Mouse (Mus musculus) megakaryocyte-erythroid progenitor cell, adult 5-6 weeks (primary cell): ENCODE data around the gene Prickle2. TPM values are rescaled to one million over a fixed set of nuclear protein-coding genes. Genes with fewer than 3 reads are reported as not detected.

Experiments
- ATAC-seq: replicated peaks from 2 replicates; pipeline ENCODE4 v1.8.0; 2016; ENCODE audit warnings: mild to moderate bottlenecking, inconsistent platforms; ENCODE audit not compliant: severe bottlenecking, poor library complexity, low FRiP score, low TSS enrichment
- total RNA-seq, 2 experiments: library from RNA; stranded (forward) in 1 of 2; stranded (reverse) in 1 of 2; fragments of 200-1000, 215-1000 nt in 1 of 2; fragments of >200 nt in 1 of 2; fragmentation: Nextera tagmentation in 1 of 2; gene quantifications; 2 replicates each; pipeline ENCODE4 v1.2.3; 2014 to 2017

Prickle2 gene
- total RNA-seq, 2 experiments from 2014 or later: not detected

- no peak for ATAC-seq
These were observed 35.3 kb downstream of the Prickle2 start for GRCm38 (mm10) chr6:92670518-92671147.

- ATAC-seq: no peak
These were observed 36.3 kb downstream of the Prickle2 start for GRCm38 (mm10) chr6:92669623-92670022.

GRCm38 (mm10) chr6:92667544-92667943, 38.4 kb downstream of the Prickle2 start:
- no peak for ATAC-seq

- no peak for ATAC-seq
These were observed 40.4 kb downstream of the Prickle2 start for GRCm38 (mm10) chr6:92665530-92665989.

- no peak for ATAC-seq
These were observed 42.1 kb downstream of the Prickle2 start for GRCm38 (mm10) chr6:92663885-92664284.

- ATAC-seq: no peak
These were observed 42.5 kb downstream of the Prickle2 start for GRCm38 (mm10) chr6:92663433-92663832.

GRCm38 (mm10) chr6:92649063-92649462, 56.9 kb downstream of the Prickle2 start:
- no peak for ATAC-seq

GRCm38 (mm10) chr6:92648571-92648970, 57.4 kb downstream of the Prickle2 start:
- no peak for ATAC-seq

- ATAC-seq: no peak
These were observed 63.0 kb downstream of the Prickle2 start for GRCm38 (mm10) chr6:92642929-92643328.

- no peak for ATAC-seq
These were observed 64.0 kb downstream of the Prickle2 start for GRCm38 (mm10) chr6:92641956-92642355.

GRCm38 (mm10) chr6:92640896-92641295, 65.1 kb downstream of the Prickle2 start:
- ATAC-seq: no peak

GRCm38 (mm10) chr6:92636431-92636830, 69.5 kb downstream of the Prickle2 start:
- no peak for ATAC-seq

- no peak for ATAC-seq
These were observed 71.0 kb downstream of the Prickle2 start for GRCm38 (mm10) chr6:92634876-92635468.

- no peak for ATAC-seq
These were observed 75.0 kb downstream of the Prickle2 start for GRCm38 (mm10) chr6:92630991-92631390.

- ATAC-seq: no peak
These were observed 78.2 kb downstream of the Prickle2 start for GRCm38 (mm10) chr6:92627711-92628110.

- no peak for ATAC-seq
These were observed 78.8 kb downstream of the Prickle2 start for GRCm38 (mm10) chr6:92627048-92627617.

GRCm38 (mm10) chr6:92625923-92626322, 80.0 kb downstream of the Prickle2 start:
- ATAC-seq: no peak

- ATAC-seq: no peak
These were observed 81.6 kb downstream of the Prickle2 start for GRCm38 (mm10) chr6:92624306-92624705.

- ATAC-seq: no peak
These were observed 88.8 kb downstream of the Prickle2 start for GRCm38 (mm10) chr6:92617183-92617582.

- ATAC-seq: no peak
These were observed 91.2 kb downstream of the Prickle2 start for GRCm38 (mm10) chr6:92614771-92615170.
